Mouse (Mus musculus) neural tube, embryonic 10.5 days (tissue): ENCODE measurements around the gene Mfn2.

Source experiments
- DNase-seq: peaks from one replicate; pipeline ENCODE4 v3.0.0-alpha.2; 2017; ENCODE audit warnings: low spot score; ENCODE audit errors: extremely low spot score

The Mfn2 gene

DNA sequence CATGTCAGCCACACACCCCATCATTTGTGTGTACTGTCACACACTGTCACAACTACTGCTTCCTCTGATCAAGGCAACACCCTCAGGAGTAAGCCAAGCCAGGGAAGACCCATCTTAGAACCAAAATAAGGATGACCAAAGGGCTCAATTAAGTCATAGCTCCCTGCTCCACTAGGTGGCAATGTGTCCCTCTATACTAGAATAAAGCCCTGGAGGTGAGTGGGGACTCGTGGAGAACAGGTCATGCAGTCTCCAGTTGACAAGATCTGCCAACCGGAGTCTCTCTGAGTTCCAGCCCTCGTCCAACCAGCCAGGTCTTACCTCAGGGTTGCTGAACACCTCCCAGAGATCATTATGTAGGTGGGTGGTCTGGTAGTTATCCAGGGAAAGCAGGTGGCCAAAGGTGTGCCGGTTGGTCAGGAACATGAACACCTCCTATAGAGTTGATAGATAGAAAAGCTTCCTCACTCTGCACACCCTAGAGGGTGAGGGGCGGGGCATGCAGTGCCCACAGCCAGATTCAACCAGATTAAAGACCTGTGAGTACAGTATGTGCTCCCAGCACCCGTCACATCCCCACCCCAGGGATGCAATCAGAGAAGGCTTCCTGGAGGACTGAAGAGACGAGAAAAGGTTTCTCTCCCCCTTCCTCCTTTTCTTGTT, 14.1 kb upstream of the Mfn2 start:
- DNase-seq = no peak

DNA sequence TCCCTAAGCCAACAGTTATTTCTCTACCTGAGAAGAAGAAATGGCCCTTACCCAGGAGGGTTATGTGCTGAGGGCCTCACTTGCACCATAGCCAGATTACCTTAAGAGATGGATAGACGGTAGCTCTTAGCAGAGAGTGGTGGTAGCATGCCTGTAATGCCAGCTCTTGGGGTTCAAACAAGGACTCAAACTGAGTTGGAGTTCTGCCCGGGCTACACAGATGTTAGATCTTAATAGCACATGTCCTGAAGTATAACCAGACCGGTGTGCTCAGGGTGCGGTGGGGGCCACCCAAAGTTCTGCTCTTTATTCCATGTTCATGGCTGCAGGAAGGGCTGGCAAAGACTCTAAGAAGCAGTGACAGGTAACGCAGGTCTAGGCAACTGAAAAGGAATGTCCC, 5.0 kb upstream of the Mfn2 start:
- DNase-seq = no peak

GRCm38 (mm10) chr4:147906230-147906629, 1.7 kb upstream of the Mfn2 start:
- DNase-seq = no peak

DNA sequence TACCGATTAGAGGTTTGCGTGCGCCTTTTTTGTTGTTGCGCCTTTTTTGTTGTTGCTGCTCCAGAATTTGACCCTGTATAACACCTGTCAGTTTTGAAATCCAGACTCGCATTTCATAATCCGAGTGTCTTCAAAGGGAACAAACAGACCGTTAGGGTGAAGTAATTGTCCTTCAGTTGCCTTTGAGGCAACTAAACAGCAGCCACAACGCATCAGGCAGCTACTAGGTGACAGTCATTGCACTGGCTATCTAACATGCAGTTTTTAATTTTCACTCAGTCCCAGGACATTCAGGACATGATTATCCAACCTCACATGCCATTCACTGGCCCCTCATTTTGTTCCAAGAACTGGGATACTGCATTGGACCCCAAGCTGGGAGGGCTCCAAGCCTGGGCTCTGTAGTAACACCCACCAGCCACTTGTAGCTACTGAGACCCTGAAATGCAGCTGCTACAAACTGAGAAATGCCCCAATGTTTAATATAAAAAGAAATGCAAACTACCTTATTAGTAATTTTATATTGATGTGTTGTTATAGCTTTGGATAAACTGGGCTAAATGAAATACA, 671 bp upstream of the Mfn2 start:
- no peak for DNase-seq

- DNase-seq = no peak
Measured at GRCm38 (mm10) chr4:147903601-147904000, 903 bp downstream of the Mfn2 start.

DNA sequence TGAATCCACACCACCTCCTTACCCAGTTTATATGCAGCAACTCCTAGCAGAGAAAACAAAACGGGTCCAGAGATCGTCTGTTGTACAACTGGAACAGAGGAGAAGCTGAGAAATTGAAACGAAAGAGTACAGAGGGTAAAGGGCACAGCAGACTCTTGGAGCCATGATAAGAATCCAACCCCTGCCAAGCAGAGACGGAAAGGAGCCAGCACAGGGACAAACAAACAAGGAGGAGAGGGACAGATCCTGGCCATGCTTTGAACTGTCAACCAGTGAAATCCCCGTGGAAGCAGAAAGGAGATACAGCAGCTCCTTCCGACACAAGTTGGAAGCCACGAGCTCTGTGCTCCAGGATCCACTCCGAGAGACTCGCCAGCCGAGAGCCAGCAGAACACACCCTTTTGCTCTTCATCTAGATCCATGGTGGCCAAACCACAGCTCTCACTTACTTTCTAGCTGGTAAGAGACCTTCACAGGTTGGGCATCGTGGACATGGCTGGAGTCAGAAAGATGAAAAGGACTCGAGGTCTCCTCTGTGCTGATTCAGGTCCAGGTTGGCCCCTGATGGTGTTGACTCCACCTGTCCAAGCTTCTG, 1.5 kb downstream of the Mfn2 start:
- no peak for DNase-seq

DNA sequence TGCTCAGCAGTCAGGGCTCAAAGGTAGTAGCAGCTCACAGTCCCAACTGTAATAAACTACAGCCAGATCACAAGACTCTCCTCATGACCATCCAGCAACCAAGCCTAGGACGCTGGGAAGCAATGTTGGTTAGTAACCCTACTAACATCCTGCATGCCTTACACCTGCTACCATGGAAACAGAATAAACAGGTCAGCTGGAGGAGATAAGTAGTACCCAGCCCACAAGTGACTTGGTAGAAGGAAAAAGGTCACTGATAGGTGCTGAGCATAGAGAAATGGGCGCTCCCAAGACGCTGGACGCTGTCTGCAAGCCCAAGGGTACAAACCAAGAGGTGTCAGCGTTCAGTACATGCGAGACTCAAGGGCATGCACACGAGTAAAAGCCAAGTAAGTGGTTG, 4.1 kb downstream of the Mfn2 start:
- no peak for DNase-seq

- no peak for DNase-seq
Measured at GRCm38 (mm10) chr4:147897348-147897747, 7.2 kb downstream of the Mfn2 start.

GRCm38 (mm10) chr4:147896411-147896810, 8.1 kb downstream of the Mfn2 start:
- DNase-seq = no peak

- no peak for DNase-seq
Measured at GRCm38 (mm10) chr4:147895815-147896330, 8.6 kb downstream of the Mfn2 start.

GRCm38 (mm10) chr4:147890341-147890740, 14.2 kb downstream of the Mfn2 start:
- no peak for DNase-seq

GRCm38 (mm10) chr4:147888237-147888636, 16.3 kb downstream of the Mfn2 start:
- no peak for DNase-seq

DNA sequence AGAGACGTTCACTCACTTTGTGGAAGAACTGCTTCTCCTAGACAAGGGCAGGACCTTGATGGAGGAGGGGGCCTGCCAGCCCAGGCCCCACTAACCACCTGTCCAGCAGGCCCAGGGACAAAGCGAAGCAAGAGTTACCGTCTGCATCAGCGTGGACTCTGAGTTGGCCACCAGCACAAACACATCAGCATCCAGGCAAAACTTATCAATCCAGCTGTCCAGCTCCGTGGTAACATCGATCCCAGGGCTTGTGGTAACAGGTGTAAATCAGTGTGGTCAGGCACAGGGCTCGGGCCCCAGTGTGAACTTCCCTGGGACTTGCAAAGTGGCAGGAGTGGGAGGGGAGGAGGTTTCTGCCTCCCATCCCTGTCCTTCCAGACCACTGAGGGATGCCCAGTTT, 17.2 kb downstream of the Mfn2 start:
- no peak for DNase-seq

DNA sequence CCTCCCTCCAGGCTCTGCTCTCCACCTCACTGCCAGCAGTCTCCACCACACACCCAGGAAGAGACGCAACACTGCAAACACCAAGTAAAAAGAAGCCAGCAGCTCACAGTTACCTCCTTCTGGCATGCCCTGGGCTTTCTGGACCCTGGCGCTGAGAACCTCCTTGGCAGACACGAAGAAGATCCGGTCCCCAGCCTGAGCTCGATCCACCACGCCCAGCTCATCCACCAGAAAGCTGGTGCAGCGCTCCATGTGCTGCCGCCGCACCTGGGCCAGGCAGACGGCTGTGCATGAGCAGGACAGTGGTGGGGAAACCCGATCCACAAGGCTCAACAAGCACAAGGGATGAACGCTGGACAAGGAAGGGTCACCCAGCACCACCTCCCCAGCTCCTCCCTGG, 18.3 kb downstream of the Mfn2 start:
- DNase-seq = no peak

DNA sequence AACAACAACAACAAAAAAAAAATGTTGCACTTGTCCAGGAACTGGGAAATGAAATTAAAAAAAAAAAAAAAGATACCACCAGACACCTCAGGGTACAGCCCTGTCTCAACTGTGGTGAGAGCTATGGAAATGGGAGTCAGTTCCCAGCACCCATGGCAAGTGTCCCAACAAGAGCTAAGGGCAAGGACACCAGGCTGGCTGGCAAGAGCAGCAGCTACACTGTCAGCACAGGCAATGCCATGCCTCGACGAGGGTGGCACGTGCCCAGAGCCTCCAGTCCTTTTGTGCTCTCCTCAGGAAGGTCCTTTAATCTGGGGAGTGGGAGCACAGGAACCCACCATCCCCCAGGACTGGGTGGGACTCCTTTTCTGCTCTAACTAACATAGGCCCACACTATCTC, 20.4 kb downstream of the Mfn2 start:
- no peak for DNase-seq

GRCm38 (mm10) chr4:147883041-147883440, 21.5 kb downstream of the Mfn2 start:
- DNase-seq = no peak

DNA sequence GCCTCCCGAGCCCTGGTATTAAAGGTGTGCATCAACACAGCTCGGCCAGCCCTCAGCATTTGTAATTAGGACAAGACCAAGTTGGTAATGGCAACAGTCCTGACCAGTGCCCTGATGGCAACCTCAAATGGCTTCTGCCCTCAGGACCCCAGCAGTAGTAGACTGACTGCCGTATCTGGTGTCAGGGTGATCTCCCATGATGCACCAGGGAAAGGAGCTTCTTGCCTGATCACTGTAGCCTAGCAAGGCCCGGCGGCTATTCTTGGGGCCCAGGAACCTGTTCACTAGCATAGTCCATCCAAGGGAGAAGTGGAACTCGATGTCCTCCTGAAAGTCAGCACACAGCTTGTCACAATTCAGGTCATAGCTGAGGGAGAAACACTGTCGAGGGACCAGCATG, 22.7 kb downstream of the Mfn2 start:
- DNase-seq = no peak

- no peak for DNase-seq
Measured at GRCm38 (mm10) chr4:147879865-147880264, 24.6 kb downstream of the Mfn2 start.

- no peak for DNase-seq
Measured at GRCm38 (mm10) chr4:147879456-147879855, 25.0 kb downstream of the Mfn2 start.

GRCm38 (mm10) chr4:147878537-147878936, 26.0 kb downstream of the Mfn2 start:
- no peak for DNase-seq

GRCm38 (mm10) chr4:147875852-147876575, 28.5 kb downstream of the Mfn2 start:
- DNase-seq = no peak

- peak; percentile 23 for DNase-seq
Measured at GRCm38 (mm10) chr4:147869238-147869637, 35.3 kb downstream of the Mfn2 start.
